Mouse (Mus musculus): ENCODE measurements around the gene AB124611.

- TF ChIP-seq CTCF (IDR thresholded peaks at IDR 0.05; ENCODE audit: insufficient read depth, low read depth, low read length) = no peak
- TF ChIP-seq POLR2A (IDR thresholded peaks at IDR 0.05; ENCODE audit: insufficient read depth, low read depth, low read length) = no peak
Measured at GRCm38 (mm10) chr9:21587678-21588349, 61.8 kb downstream of the AB124611 start.

All from olfactory bulb, adult 2 months (tissue).